Mouse (Mus musculus) testis, postnatal 10 days (tissue): ENCODE measurements around the gene Krt77.

Experiments
- DNase-seq: peaks from one replicate; pipeline ENCODE4 v3.0.0; 2021; ENCODE audit warnings: low spot score

Krt77 gene

GRCm38 (mm10) chr15:101833131-101833530, 36.4 kb downstream of the Krt77 start:
- DNase-seq = no peak

GRCm38 (mm10) chr15:101829441-101829840, 40.1 kb downstream of the Krt77 start:
- no peak for DNase-seq

GRCm38 (mm10) chr15:101821786-101822185, 47.7 kb downstream of the Krt77 start:
- DNase-seq = no peak

- DNase-seq = no peak
Measured at GRCm38 (mm10) chr15:101817875-101818274, 51.6 kb downstream of the Krt77 start, which contains the start of gene Krt2. Krt2 (minus strand) TSS chr15:101818169.
